Mouse (Mus musculus) kidney, adult 9 months (tissue): ENCODE measurements around the gene Sfmbt2.

Source experiments
- DNase-seq: peaks from one replicate; pipeline ENCODE4 v3.0.0; 2022

The Sfmbt2 gene

GRCm38 (mm10) chr2:10372776-10373507 is 2.6 kb downstream of the Sfmbt2 start:
- DNase-seq: no peak

GRCm38 (mm10) chr2:10373508-10374206 is 3.3 kb downstream of the Sfmbt2 start:
- peak; percentile 8 for DNase-seq

GRCm38 (mm10) chr2:10374207-10375023 is 4.1 kb downstream of the Sfmbt2 start:
- DNase-seq: peak; percentile 7

- DNase-seq: no peak
These were observed 4.7 kb downstream of the Sfmbt2 start for GRCm38 (mm10) chr2:10375024-10375372.

- DNase-seq: no peak
These were observed 19.7 kb downstream of the Sfmbt2 start for GRCm38 (mm10) chr2:10389988-10390387.

GRCm38 (mm10) chr2:10390791-10391190 is 20.5 kb downstream of the Sfmbt2 start:
- DNase-seq: no peak

- no peak for DNase-seq
These were observed 24.8 kb downstream of the Sfmbt2 start for GRCm38 (mm10) chr2:10395143-10395542.

- no peak for DNase-seq
These were observed 27.5 kb downstream of the Sfmbt2 start for GRCm38 (mm10) chr2:10397790-10398189.

GRCm38 (mm10) chr2:10406151-10406550 is 35.8 kb downstream of the Sfmbt2 start:
- DNase-seq: no peak

- DNase-seq: no peak
These were observed 39.1 kb downstream of the Sfmbt2 start for GRCm38 (mm10) chr2:10409422-10409821.

- DNase-seq: no peak
These were observed 39.8 kb downstream of the Sfmbt2 start for GRCm38 (mm10) chr2:10410069-10410468.

GRCm38 (mm10) chr2:10420944-10421420 is 50.7 kb downstream of the Sfmbt2 start:
- DNase-seq: no peak

- DNase-seq: no peak
These were observed 67.0 kb downstream of the Sfmbt2 start for GRCm38 (mm10) chr2:10437290-10437689.

GRCm38 (mm10) chr2:10441811-10442210 is 71.5 kb downstream of the Sfmbt2 start:
- DNase-seq: no peak

GRCm38 (mm10) chr2:10453577-10453976 is 83.3 kb downstream of the Sfmbt2 start:
- no peak for DNase-seq

- no peak for DNase-seq
These were observed 88.0 kb downstream of the Sfmbt2 start for GRCm38 (mm10) chr2:10458309-10458708.

- DNase-seq: peak; percentile 56
These were observed 146.2 kb downstream of the Sfmbt2 start for GRCm38 (mm10) chr2:10516516-10516915.

- no peak for DNase-seq
These were observed 151.6 kb downstream of the Sfmbt2 start for GRCm38 (mm10) chr2:10521719-10522415.

- DNase-seq: no peak
These were observed 155.3 kb downstream of the Sfmbt2 start for GRCm38 (mm10) chr2:10525622-10526021.

GRCm38 (mm10) chr2:10541762-10542161 is 171.5 kb downstream of the Sfmbt2 start:
- no peak for DNase-seq

- DNase-seq: no peak
These were observed 172.1 kb downstream of the Sfmbt2 start for GRCm38 (mm10) chr2:10542388-10542787.

GRCm38 (mm10) chr2:10558816-10559215 is 188.5 kb downstream of the Sfmbt2 start:
- no peak for DNase-seq

- DNase-seq: no peak
These were observed 195.2 kb downstream of the Sfmbt2 start for GRCm38 (mm10) chr2:10565491-10565890.
